Mouse (Mus musculus) hindbrain, embryonic 11.5 days (tissue): ENCODE results near the gene Adk. TPM values are rescaled to one million over a fixed set of nuclear protein-coding genes. Genes with fewer than 3 reads are reported as not detected.

Source experiments
- ATAC-seq: fragments of 200-750 bp; cut with Nextera tagmentation; 2 replicates; pipeline ENCODE4 v1.8.0; 2017; ENCODE audit warnings: mild to moderate bottlenecking, moderate TSS enrichment, moderate library complexity; ENCODE audit not compliant: low FRiP score
- DNase-seq: peaks from one replicate; pipeline ENCODE4 v3.0.0-alpha.2; 2015; ENCODE audit warnings: low spot score
- H3K27ac ChIP-seq: fragments of 300-500 bp; sonication (generic); 2 replicates; pipeline ENCODE4 v1.5.1; 2014; ENCODE audit warnings: mild to moderate bottlenecking, low read depth, low read length
- H3K27me3 ChIP-seq: fragments of 300-500 bp; sonication (generic); 2 replicates; pipeline ENCODE4 v1.6.1; 2014; ENCODE audit warnings: mild to moderate bottlenecking, low read length, moderate library complexity, mixed read lengths; ENCODE audit not compliant: control insufficient read depth, insufficient read depth
- H3K36me3 ChIP-seq: fragments of 300-500 bp; sonication (generic); 2 replicates; pipeline ENCODE4 v1.6.1; 2014; ENCODE audit warnings: mild to moderate bottlenecking, low read length, moderate library complexity, mixed read lengths; ENCODE audit not compliant: control insufficient read depth, insufficient read depth
- H3K4me1 ChIP-seq: fragments of 300-500 bp; sonication (generic); replicated peaks from 2 replicates; pipeline ENCODE4 v1.6.1; 2014; ENCODE audit warnings: low read length, mixed read lengths; ENCODE audit not compliant: control insufficient read depth, insufficient read depth
- H3K4me2 ChIP-seq: fragments of 300-500 bp; sonication (generic); replicated peaks from 2 replicates; pipeline ENCODE4 v1.6.1; 2014; ENCODE audit warnings: mild to moderate bottlenecking, low read depth, low read length
- H3K4me3 ChIP-seq: fragments of 300-500 bp; sonication (generic); 2 replicates; pipeline ENCODE4 v1.5.1; 2014; ENCODE audit warnings: low read depth, low read length
- H3K9ac ChIP-seq: fragments of 300-500 bp; sonication (generic); 2 replicates; pipeline ENCODE4 v1.6.1; 2014; ENCODE audit warnings: low read depth, low read length
- H3K9me3 ChIP-seq: fragments of 300-500 bp; sonication (generic); 2 replicates; pipeline ENCODE4 v1.6.1; 2016; ENCODE audit warnings: low read length; ENCODE audit not compliant: control insufficient read depth
- WGBS: fragments of 180-500 bp; shearing (Covaris S2); extraction: QIAGEN DNeasy Blood & Tissue Kit; methylation state at CpG from one replicate; pipeline ENCODE4 v1.1.7; 2014; 5-methylcytosine and 5-hydroxymethylcytosine counted together
- polyA plus RNA-seq: library from polyadenylated mRNA; unstranded; fragments of >200 nt; fragmentation: Nextera tagmentation; extraction: Ambion mirVana; gene quantifications from 2 replicates; pipeline ENCODE4 v1.2.1, GENCODE M21; 2014

Adk gene
- polyA plus RNA-seq, 1 experiment from 2014 or later = 107 TPM

- Histone ChIP-seq H3K4me1 (0 out of 2 replicates have a peak, but pooled peaks cover 3% of the 10 kb centered on the region), H3K9me3 (no peaks in the 10 kb centered on the region), H3K9ac (no peak overlapping the region), H3K36me3 (no peaks in the 10 kb centered on the region), H3K27me3 (no peaks in the 10 kb centered on the region), H3K4me3 (no peak overlapping the region), H3K4me2 (no peak overlapping the region), H3K27ac (no peak overlapping the region)
- ATAC-seq (no peak), DNase-seq (no peak)
- 65% methylated on average over 7 of the region's 7 CpGs for WGBS
Measured at GRCm38 (mm10) chr14:21427369-21427768, 375.0 kb downstream of the Adk start.

GRCm38 (mm10) chr14:21433415-21433814, 381.0 kb downstream of the Adk start:
- Histone ChIP-seq H3K4me1 (no peaks in the 10 kb centered on the region), H3K27me3 (no peaks in the 10 kb centered on the region), H3K27ac (no peak overlapping the region), H3K36me3 (no peaks in the 10 kb centered on the region), H3K9me3 (no peaks in the 10 kb centered on the region), H3K9ac (no peak overlapping the region), H3K4me3 (no peak overlapping the region), H3K4me2 (no peak overlapping the region)
- WGBS = 83% methylated on average over 4 of the region's 4 CpGs
- ATAC-seq (no peak), DNase-seq (no peak)

GRCm38 (mm10) chr14:21433995-21434394, 381.6 kb downstream of the Adk start:
- no peak for ATAC-seq
- Histone ChIP-seq H3K36me3 (no peaks in the 10 kb centered on the region), H3K9ac (no peak overlapping the region), H3K27ac (no peak overlapping the region), H3K4me2 (no peak overlapping the region), H3K9me3 (no peaks in the 10 kb centered on the region), H3K4me1 (no peaks in the 10 kb centered on the region), H3K4me3 (no peak overlapping the region), H3K27me3 (no peaks in the 10 kb centered on the region)
- 77% methylated on average over 5 of the region's 5 CpGs for WGBS
- no peak for DNase-seq

GRCm38 (mm10) chr14:21434686-21435085, 382.3 kb downstream of the Adk start:
- H3K4me2 ChIP-seq = no peak overlapping the region
- WGBS = 67% methylated on average over 9 of the region's 9 CpGs
- no peaks in the 10 kb centered on the region for H3K4me1 ChIP-seq
- ATAC-seq = no peak
- no peaks in the 10 kb centered on the region for H3K36me3 ChIP-seq
- H3K9ac ChIP-seq = no peak overlapping the region
- no peak for DNase-seq
- no peak overlapping the region for H3K4me3 ChIP-seq
- no peaks in the 10 kb centered on the region for H3K27me3 ChIP-seq
- no peaks in the 10 kb centered on the region for H3K9me3 ChIP-seq
- no peak overlapping the region for H3K27ac ChIP-seq

GRCm38 (mm10) chr14:21439785-21440184, 387.4 kb downstream of the Adk start:
- DNase-seq = no peak
- 58% methylated on average over 4 of the region's 4 CpGs for WGBS

GRCm38 (mm10) chr14:21440526-21440925, 388.2 kb downstream of the Adk start:
- no peaks in the 10 kb centered on the region for H3K4me1 ChIP-seq
- no peak overlapping the region for H3K27ac ChIP-seq
- H3K27me3 ChIP-seq = no peaks in the 10 kb centered on the region
- no peaks in the 10 kb centered on the region for H3K36me3 ChIP-seq
- no peak overlapping the region for H3K4me2 ChIP-seq
- WGBS = 87% methylated on average over 2 of the region's 2 CpGs
- no peaks in the 10 kb centered on the region for H3K9me3 ChIP-seq
- H3K9ac ChIP-seq = no peak overlapping the region
- DNase-seq (no peak), ATAC-seq (no peak)
- no peak overlapping the region for H3K4me3 ChIP-seq

More at GRCm38 (mm10) chr14:21439785-21440184, 387.4 kb downstream of the Adk start:
- H3K4me2 ChIP-seq = no peak overlapping the region
- no peaks in the 10 kb centered on the region for H3K36me3 ChIP-seq
- H3K4me3 ChIP-seq = no peak overlapping the region
- no peaks in the 10 kb centered on the region for H3K4me1 ChIP-seq
- H3K9ac ChIP-seq = no peak overlapping the region
- no peak for ATAC-seq
- H3K27me3 ChIP-seq = no peaks in the 10 kb centered on the region
- H3K9me3 ChIP-seq = no peaks in the 10 kb centered on the region
- no peak overlapping the region for H3K27ac ChIP-seq

GRCm38 (mm10) chr14:21441772-21442533, 389.6 kb downstream of the Adk start:
- Histone ChIP-seq H3K27ac (no peak overlapping the region), H3K4me2 (no peak overlapping the region), H3K27me3 (no peaks in the 10 kb centered on the region), H3K4me3 (no peak overlapping the region), H3K4me1 (no peaks in the 10 kb centered on the region), H3K36me3 (no peaks in the 10 kb centered on the region), H3K9ac (no peak overlapping the region), H3K9me3 (no peaks in the 10 kb centered on the region)
- 72% methylated on average over 10 of the region's 10 CpGs for WGBS
- no peak for DNase-seq
- ATAC-seq = no peak

GRCm38 (mm10) chr14:21452581-21452980, 400.2 kb downstream of the Adk start:
- DNase-seq (no peak), ATAC-seq (no peak)

GRCm38 (mm10) chr14:21453896-21454295, 401.5 kb downstream of the Adk start:
- DNase-seq (no peak), ATAC-seq (no peak)
- Histone ChIP-seq H3K36me3 (no peaks in the 10 kb centered on the region), H3K9ac (no peak overlapping the region), H3K27me3 (no peaks in the 10 kb centered on the region), H3K4me3 (no peak overlapping the region), H3K4me2 (no peak overlapping the region), H3K4me1 (no peaks in the 10 kb centered on the region), H3K9me3 (no peaks in the 10 kb centered on the region), H3K27ac (no peak overlapping the region)
- WGBS = 85% methylated on average over 2 of the region's 2 CpGs

More at GRCm38 (mm10) chr14:21452581-21452980, 400.2 kb downstream of the Adk start:
- Histone ChIP-seq H3K4me3 (no peak overlapping the region), H3K4me1 (no peaks in the 10 kb centered on the region), H3K4me2 (no peak overlapping the region), H3K9me3 (no peaks in the 10 kb centered on the region), H3K27me3 (no peaks in the 10 kb centered on the region), H3K9ac (no peak overlapping the region), H3K27ac (no peak overlapping the region), H3K36me3 (no peaks in the 10 kb centered on the region)
- WGBS = 73% methylated on average over 4 of the region's 4 CpGs
